17 mouse cellular contexts compared by ENCODE assay signal in genomic region chr17:56769950-56770349, GRCm38 (mm10).
"Had no signal": no experiment of that assay in that cellular context is flagged by ENCODE, and none has a peak within 500 bp of the region (broad histone marks: within the 10 kb centered on the region; RNA-seq: fewer than 3 reads in every experiment).

Gene Prr22, plus strand, starts transcription at chr17:56770250.

- H3K4me3 ChIP-seq: neural tube, embryonic 12.5 days; neural tube, embryonic 13.5 days; neural tube, embryonic 15.5 days; stomach, embryonic 15.5 days had no signal

- H3K4me2 ChIP-seq: neural tube, embryonic 12.5 days; neural tube, embryonic 13.5 days; neural tube, embryonic 15.5 days; stomach, embryonic 15.5 days had no signal

- H3K9me3 ChIP-seq: neural tube, embryonic 12.5 days; neural tube, embryonic 13.5 days; neural tube, embryonic 15.5 days; stomach, embryonic 15.5 days had no signal

- H3K9ac ChIP-seq: neural tube, embryonic 12.5 days; neural tube, embryonic 13.5 days; neural tube, embryonic 15.5 days; stomach, embryonic 15.5 days had no signal

- H3K27me3 ChIP-seq: neural tube, embryonic 12.5 days; neural tube, embryonic 13.5 days; neural tube, embryonic 15.5 days; stomach, embryonic 15.5 days had no signal

- H3K27ac ChIP-seq: neural tube, embryonic 12.5 days; neural tube, embryonic 13.5 days; neural tube, embryonic 15.5 days; stomach, embryonic 15.5 days; stomach, postnatal 0 days had no signal

- DNase-seq: retina, postnatal 1 day; right cerebral cortex, adult 18-20 months; right cerebral cortex, postnatal 14 days; right cerebral cortex, postnatal 25 days; right cerebral cortex, postnatal 4 days; spleen, adult 18-20 months; thymus, adult 18-20 months; thymus, adult 2 months; thymus, postnatal 14 days; thymus, postnatal 25 days; thymus, postnatal 36 days; thymus, postnatal 4 days had no signal
